Mouse (Mus musculus) cortical plate, adult 2 months (tissue): ENCODE results near the gene Zfp507.

ENCODE experiments used
- CTCF ChIP-seq: fragments of 200-500 bp; IDR thresholded peaks from 2 replicates; pipeline ENCODE4 v1.5.1; 2011; ENCODE audit warnings: mild to moderate bottlenecking, control low read depth, low read length; ENCODE audit not compliant: insufficient read depth; ENCODE audit errors: extremely low read depth
- POLR2A ChIP-seq: fragments of 200-500 bp; IDR thresholded peaks from 2 replicates; pipeline ENCODE4 v1.6.1; 2011; ENCODE audit warnings: mild to moderate bottlenecking, low read length, control low read depth; ENCODE audit not compliant: insufficient read depth; ENCODE audit errors: extremely low read depth

- no peak for TF ChIP-seq CTCF
- TF ChIP-seq POLR2A = no peak
Measured at GRCm38 (mm10) chr7:35813306-35813705, 10.5 kb upstream of the Zfp507 start.
